Mouse (Mus musculus) lung, postnatal 10 days (tissue): ENCODE measurements around the gene Sdr39u1.
A peak's percentile ranks its signal among the peaks of the same experiment; 100 is the strongest.

Source experiments
- DNase-seq: peaks from one replicate; pipeline ENCODE4 v3.0.0; 2021

Sdr39u1 gene

GRCm38 (mm10) chr14:55853621-55854285 is 46.3 kb downstream of the Sdr39u1 start, which contains the start of gene Nynrin:
Gene Nynrin (plus strand): TSS chr14:55854010.
- DNase-seq: peak; percentile 92

GRCm38 (mm10) chr14:55852646-55853551 is 47.2 kb downstream of the Sdr39u1 start:
- DNase-seq: peak; percentile 72

- DNase-seq: no peak
Observed at GRCm38 (mm10) chr14:55850885-55851284, 49.2 kb downstream of the Sdr39u1 start.
